Mouse (Mus musculus) leukemia stem cell, adult 10-12 weeks (primary cell): ENCODE data around the gene Stx19. TPM values are rescaled to one million over a fixed set of nuclear protein-coding genes. Genes with fewer than 3 reads are reported as not detected.

Experiments used
- polyA plus RNA-seq: library from polyadenylated mRNA; stranded (reverse); fragments of >175 nt; gene quantifications from 2 replicates; pipeline ENCODE4 v1.2.3, GENCODE M21; 2012; ENCODE audit warnings: low replicate concordance

Gene Stx19
- polyA plus RNA-seq: not detected in 2 replicates

GRCm38 (mm10) chr16:62814491-62814890 lies at the start of gene Stx19:
TSS of gene Stx19 (plus strand) at chr16:62814676.

GRCm38 (mm10) chr16:62786621-62787331 lies 27.7 kb upstream of the Stx19 start, which contains the start of gene Nsun3:
TSS of gene Nsun3 (minus strand) at chr16:62786818.

GRCm38 (mm10) chr16:62846498-62847312 lies 32.2 kb downstream of the Stx19 start, which contains the start of gene Arl13b:
TSS of gene Arl13b (minus strand) at chr16:62847040.

GRCm38 (mm10) chr16:62854191-62855068 lies 40.0 kb downstream of the Stx19 start, which contains the start of gene Pros1:
TSS of gene Pros1 (plus strand) at chr16:62854307.

Other genes starting within 250 kb of the Stx19 start
- gene Nsun3, start 27.9 kb upstream of the Stx19 start, polyA plus RNA-seq: 0.79 and 1.9 TPM in 2 replicates
- gene Arl13b, start 32.4 kb downstream of the Stx19 start, polyA plus RNA-seq: 2.3 and 3.6 TPM in 2 replicates
- 0.41 and 0.48 TPM in 2 replicates for gene Pros1, start 39.6 kb downstream of the Stx19 start, polyA plus RNA-seq